Mouse (Mus musculus) embryo, embryonic 10.5 days (tissue): ENCODE results near the gene Ypel5.

Experiments
- DNase-seq: peaks from one replicate; pipeline ENCODE4 v3.0.0-alpha.2; 2015; ENCODE audit warnings: low spot score

Ypel5 gene

DNA sequence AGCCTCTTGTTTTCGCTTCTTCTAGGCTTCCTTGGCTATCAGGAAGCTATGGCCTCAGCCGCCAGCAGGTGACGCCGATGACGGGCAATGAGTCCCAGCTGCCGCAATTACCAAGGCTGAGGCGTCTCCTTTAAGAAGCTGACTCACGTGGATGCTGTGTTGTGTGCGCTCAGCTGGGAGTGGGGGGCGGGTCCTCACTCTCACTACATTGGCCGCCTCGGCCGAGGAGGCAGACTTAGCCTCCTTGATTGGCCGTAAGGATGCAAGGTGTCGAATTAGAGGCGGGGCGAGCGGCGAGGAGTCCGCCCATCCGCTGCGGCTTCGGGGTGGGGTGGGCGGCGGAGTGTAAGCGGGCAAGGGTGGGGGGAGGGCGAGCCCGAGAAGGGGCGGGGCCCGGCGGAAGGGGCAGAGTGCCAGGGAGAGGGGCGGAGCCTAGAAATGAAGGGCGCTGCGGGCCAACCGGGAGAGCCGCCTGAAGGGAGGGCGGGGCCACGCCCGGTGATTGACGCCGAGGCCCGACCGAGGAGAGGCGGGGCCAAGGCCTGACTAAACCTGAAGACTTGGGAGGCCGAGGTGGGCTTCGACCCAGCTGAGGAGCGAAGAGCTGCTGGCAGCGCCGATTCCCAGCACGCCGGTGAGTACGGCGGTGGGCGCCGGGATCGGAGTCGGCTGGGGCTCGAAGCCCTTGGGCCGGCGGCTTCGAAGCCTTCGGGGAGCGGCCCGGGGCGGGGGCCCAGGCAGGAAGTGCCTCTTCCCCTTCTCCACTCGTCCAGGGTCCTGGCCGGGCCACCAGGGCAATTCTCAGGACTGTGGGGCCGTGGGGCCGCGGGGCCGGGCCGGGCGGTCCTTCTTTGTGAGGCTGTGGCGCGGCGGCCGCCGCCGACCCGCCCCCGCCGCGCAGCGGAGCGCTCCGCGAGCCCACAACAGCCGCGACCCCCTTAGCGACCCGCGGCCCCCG is at the start of gene Ypel5:
Ypel5 (plus strand) TSS at position 296 of the 958 bp plus-strand sequence.
- DNase-seq: peak; percentile 99

DNA sequence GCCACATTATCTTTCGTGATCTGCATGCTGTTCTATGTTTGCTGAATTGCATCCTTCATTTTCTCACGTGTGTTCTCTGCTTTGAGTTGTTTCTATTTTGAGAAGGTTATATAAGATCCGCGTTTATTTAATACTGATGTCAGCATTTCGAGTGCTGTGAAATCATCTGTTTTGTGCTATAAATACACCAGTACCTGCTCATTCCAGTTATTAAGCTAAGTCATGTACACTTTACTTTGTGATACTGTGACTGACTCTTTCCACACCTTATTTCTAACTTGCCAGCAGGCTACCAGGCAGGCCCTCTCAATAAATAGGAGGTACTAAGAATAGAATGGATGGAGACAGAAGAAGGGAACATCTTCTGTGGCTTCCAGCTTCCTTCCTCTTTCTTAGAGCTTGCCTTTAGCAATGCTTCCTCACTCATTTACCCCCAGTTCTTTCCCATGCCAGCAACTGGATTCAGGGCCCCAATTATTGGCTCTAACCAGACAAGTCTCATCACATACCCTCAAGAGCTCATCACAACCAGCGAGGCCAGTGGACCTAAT is 48.3 kb upstream of the Ypel5 start:
- DNase-seq: no peak

DNA sequence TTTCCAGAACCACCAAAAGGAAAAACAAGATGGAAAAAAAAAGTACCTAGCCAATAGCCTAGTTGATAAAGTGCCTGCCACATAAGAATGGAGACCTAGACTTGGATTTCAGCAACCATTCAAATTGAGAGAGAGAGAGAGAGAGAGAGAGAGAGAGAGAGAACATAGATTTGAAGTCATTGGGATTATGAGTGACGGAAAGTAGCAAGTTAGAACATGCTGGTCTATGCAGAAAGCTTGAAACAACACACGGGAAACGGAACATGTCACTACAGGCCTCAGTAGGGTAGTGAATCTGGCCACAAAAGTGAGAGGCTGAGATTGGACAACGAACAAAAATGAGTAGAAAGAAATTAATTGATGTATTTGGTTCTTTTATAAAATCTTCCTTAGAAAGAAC is 43.0 kb upstream of the Ypel5 start:
- no peak for DNase-seq

DNA sequence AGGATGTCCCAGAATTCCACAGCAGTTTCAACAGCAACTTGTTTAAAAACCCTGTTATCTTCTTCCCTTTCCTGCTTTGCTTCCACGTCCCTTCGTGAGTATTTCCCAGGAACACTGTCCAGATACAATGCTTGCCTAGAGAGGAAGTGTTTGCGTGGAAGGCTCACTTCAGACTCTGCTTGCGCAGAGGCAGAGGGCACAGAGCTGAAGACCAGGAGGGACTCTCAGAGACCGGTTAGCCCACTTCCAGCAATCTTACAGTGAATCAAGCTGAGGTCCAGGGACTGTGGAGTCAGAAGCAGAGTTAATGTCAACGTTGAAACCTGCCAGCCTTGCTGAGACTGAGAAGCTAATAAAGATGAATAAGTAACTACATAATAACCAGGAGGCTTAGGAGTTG is 41.6 kb upstream of the Ypel5 start:
- no peak for DNase-seq

DNA sequence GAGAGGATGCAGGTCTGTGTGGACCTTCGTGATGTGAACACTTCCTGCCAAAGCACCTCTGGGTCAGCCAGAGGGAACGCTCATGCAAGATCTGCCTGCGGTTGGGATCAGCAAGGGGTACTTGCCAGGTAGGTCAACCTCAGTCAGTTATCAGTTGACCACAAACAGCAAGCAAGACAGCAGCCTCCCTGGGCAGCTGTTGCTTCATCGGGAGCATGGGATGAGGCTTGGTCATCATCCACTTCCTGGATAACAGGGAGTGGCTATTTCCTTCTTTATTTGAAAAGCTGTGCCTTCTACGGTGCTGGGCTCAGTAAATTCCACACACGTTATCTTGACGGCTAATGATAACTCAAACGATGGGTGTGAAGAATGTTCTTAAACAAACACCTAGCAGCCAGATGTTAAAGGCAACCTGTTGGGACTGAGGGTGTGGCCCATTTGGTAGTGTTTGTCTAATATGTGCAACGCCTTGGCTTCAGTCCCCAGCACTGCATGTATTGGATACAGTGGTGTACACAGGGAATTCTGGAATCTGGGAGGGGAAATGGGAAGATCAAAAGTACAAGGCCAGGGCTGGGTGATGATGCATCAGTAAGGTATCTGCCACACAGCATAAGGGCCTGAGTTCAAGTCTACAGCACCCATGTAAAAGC is 40.7 kb upstream of the Ypel5 start:
- no peak for DNase-seq

DNA sequence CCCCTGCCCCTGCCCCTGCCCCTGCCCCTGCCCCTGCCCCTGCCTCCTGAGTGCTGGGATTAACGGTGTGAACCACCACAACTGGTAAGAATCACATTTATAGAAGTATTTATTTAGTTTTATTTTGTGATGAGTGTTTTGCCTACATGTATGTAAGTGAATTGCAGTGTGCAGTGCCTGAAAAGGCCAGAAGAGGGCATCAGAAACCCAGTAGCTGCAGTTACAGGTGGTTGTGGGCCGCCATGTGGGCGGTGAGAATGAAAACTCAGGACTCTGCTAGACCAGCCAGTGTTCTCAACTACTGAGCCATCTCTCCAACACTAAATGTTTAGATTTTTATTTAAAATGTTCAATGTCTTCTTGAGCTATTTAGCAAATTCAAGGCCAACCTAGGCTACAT is 39.7 kb upstream of the Ypel5 start:
- no peak for DNase-seq

DNA sequence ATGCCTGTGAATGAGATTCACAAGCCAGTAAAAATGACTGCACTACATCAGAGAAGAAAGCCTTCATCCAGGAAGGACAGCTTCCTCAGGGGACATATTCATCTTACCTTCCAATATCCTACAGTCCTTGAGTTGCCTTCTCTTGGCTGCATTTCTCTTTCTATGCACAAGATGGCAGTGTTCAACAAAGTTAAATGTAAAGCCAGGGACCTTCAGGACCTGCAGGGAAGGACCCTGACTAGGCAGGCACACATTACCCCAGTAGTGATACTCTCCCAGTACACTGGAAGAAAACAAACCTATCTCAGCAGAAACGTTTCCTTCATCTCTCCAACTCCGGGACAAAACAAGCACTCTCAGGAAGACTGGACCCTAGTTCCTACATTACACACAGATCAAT is 38.4 kb upstream of the Ypel5 start:
- DNase-seq: peak; percentile 85

DNA sequence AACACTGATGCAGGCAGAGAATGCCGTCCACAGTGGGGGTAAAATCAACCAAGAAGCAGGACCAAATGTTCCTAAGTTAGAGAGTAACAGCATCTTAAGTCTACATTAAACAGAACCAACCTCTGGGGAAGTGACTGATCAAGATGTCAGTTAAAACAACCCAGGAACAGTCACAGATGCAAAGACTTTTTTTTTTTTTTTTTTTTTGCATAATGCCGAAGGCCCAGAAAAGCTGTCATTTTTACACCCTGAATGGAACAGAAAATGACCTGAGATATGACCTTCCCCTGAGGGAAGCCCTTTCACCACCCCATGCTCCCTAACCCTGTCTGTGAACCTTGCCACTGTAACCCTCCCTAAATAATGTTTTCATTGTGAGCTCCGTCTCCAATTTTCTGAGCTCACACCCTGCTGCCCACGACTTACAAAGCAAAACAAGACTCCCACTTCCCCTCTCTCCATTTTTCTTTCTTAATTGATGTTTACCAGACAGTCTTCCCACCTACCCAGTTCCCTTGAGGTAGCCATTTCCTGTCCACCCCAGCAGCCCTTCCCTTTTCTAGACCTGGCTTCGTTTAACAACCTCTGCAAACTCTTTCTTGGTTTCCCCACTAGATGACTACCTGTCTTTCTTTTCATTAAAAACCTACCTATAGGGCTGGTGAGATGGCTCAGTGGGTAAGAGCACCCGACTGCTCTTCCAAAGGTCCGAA is 26.2 kb upstream of the Ypel5 start:
- DNase-seq: peak; percentile 54

DNA sequence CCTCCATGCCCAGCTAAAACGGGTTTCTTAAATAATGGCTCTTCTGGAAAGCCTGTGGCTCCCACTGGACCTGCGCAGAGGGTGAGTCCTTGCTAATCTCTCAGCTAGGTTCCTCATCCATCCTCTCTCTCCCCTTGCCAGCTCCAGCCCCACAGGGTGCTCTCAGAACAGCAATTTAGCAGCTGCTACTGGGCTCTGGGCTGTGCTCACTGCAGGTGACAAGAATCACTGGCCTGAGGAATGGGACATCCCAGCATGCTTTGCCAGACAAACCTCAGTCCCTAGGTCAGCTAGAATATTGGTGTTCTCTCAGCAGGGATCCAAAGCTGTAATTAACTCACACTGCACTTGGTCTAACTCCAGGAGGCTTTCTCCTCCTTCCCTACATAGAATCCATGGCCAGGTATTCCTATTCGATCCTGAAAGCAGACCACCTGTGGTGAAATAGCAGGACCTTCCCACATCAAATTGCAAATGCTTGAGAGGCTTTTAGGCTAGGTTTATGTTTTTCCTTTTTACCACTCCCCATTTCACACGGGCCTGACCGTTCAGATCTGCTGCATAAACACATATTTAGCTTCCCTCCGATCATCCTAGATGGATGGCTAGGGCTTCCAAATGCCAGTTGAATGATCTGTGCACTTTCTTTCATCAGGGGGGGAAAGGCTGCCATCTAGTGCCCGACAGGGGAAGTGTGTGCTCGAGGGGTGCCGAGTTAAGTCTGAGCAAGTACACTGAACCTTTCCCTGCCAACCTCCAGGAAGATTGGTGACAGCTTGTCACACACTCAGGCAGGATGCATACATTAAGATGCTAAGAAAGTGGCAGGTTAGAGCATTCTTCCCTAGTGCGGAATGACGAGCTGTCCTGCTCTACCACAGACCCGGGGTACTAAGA is 22.6 kb upstream of the Ypel5 start:
- peak; percentile 78 for DNase-seq

DNA sequence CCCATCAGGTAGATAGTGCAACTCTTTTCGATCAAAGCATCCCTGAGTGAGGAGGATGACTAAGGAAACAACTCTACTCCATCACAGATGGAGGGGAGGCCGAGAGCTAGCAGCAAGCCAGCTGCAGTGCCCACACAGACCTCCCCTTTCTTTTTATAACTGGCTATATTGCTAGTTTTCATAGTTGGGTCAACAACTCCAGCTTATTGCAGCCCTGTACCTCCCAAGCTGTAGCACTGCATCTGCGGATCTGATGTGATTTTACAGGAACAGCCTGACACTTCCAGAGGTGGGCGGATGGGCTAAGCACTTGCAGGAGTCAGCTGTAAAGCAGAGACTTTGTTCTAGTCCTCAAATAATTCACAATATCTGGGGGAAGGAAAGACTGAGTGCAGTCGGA is 18.7 kb upstream of the Ypel5 start:
- DNase-seq: no peak

DNA sequence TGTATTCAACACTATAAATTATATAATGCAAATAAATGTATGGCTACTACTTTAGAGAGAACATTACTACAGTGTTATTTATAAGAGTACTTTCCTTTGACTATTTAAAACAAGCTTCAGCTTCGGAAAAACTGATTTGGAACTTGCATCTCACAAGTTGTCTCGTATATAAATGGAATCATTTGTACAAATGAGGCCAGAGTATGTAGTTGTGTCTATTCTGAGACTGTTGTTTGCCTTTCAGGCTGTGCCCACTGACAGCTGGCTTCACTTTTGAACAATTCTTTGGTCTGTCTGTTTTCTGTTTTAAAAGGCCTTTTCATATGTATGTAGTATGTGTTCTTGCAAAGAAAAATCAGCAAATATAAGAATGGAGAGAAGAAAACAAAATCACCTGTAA is 16.5 kb upstream of the Ypel5 start:
- DNase-seq: no peak

DNA sequence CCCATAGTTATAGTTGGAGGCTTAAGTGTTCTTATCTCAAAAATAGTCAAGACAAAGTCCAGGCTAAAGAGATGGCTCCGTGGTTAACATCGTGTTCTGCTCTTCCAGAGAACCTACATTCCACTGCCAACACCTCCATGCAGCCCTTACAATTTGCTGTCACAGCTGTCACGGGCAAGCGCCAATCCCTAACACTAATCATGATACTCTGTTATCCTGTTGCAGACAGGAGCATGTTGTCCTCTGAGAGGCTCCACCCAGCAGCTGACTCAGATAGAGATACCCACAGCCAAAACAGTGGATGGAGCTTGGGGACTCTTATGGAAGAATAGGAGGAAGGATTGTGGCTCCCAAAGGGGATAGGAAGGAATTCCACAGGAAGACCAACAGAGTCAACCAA is 15.8 kb upstream of the Ypel5 start:
- no peak for DNase-seq

DNA sequence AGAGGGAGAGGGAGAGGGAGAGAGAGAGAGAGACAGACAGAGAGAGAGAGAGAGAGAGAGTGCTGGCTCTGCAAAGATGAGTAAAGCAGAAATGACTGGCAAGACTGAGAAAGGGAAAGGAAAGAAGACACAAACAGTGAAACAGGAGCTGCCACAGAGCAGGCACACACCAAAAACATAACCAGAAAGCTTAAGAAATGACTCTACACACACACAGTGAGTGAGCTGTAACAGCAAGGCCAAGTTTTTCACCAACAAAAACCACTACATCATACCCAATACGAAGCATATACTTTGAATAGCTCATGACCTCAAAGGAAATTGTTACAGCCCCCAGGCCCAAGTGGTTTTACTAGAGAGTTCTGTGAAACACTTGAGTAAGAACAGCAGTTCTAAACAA is 14.3 kb upstream of the Ypel5 start:
- DNase-seq: no peak

DNA sequence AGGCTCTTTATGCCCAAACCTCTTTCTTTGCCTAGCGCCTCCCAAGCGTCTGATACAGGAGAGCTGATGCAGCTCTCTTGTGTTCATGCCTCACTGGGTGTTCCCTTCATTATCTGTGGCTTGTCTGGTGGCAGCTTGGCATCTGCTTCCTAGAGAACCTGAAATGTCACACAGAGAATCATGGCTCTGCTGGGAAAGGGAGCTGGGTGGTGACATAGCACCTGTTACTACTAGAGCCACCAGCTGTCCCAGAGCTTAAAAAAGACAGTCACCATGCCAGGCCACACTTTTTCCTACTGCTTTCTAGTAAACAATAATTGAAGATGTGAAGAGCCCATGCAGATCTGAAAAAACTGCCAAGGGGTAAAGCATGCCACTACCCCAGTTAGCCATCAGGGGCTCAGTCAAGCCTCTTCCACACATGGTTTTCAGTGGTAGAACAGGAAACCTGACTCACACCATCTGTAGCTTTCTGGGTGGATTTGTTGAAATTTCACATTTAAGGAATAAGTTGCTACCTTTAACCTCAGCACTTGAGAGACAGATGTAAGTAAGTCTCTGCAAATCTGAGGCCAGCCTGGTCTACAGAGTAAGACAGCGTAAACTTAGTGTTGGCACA is 9.2 kb upstream of the Ypel5 start:
- DNase-seq: no peak

DNA sequence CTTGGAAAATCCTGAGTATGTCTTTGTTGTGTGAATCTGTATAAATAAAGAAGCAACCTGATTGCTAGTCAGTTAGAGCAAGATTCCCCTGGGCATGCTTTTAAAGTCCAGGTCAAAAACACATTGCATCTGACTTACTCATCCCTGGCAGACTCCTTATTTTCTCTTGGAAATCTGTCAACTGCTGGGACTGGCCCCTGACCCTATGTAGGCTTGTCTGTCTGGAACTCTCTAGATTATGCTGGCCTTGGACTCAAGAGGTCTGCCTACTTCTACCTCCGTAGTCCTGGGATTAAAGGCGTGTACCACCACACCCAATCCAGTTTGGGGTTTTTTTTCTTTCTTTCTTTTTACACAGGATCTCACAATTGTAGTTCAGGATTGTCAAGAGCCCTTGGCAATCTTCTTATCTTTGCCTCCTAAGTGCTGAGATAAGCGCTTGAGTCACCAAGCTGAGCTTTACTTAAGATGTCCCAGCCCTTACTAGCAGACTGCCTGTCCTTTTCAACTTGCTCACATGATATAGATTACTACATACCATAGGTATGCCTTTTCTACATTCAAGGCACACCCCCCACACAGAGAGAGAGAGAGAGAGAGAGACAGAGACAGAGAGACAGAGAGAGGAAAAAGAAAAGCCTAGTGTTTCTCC is 8.1 kb upstream of the Ypel5 start:
- no peak for DNase-seq

DNA sequence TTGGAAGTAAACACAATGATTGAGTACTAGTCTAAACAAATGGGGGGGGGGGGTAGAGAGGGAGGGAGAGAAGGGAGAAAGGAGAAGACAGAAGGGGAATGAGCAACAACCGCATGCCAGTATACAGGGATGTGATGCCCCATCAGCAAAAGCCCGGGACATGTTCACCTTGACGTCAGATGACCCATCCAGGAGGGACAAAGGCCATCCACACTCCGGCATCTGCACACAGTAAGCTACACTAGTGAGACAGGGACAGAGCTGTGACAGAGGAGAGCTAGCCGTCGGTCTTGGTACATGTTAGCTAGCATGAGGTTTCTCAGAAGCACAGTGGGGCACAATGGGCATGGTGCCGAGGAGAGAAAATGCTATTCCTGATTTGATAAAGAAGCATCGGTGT is 7.6 kb upstream of the Ypel5 start:
- no peak for DNase-seq

DNA sequence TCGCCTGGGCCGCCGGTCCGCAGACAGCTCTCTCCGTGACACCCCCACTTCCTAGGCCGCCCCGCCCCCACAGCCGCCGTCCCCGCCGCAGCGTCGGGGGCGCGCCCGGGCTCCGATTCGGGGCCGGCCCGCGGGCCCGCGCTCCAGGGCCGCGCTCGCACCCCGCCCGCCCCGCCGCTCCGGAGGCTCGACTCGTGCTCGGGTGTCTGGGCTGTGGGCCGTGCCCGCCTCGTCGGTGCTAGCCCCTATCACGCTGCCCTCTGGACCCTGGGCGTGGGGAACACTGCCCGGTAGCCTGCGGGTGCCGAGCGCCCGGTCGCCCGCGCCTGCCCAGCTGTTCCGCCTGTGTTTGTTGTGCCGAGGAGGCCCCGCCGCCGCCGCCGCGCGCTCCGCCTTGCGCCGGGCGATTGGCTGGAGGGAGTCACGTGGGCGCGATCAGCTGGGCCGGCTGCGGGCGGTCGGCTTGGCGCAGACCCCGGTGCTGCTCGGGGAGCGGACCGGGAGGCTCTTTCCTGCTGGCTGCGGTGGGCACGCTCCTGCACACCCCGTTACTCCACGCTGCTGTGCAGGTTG is 973 bp downstream of the Ypel5 start:
- DNase-seq: peak; percentile 89

DNA sequence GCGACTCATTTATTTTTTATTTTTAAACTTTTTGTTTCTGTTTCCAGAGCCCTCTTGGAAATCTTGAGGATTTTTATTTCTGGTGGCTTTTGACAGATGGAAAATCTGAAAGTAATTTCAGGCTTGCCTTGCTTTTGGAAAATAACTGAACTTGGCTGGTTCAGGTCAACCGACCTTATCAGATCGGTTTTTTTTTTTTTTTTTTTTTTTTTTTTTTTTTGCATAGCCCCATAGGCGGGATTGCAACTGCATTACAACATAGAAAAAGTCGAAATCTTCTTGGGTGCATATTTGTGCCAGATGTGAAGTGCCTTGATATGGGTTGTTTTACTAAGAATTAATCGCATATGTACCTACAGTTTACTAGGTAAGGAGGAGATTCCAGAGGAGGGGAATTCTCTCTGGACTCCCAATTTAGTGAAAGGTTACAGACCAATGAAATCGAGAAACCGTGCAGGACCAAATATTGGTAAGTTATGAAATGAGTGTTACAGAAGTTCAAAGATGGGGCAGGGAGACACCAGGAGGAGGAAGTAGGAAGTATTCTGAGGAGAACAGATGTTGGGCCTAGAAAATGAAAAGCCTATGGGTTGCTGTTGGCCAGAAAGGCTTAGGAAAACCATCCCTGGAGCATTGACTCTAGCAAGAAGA is 1.7 kb downstream of the Ypel5 start:
- DNase-seq: no peak

DNA sequence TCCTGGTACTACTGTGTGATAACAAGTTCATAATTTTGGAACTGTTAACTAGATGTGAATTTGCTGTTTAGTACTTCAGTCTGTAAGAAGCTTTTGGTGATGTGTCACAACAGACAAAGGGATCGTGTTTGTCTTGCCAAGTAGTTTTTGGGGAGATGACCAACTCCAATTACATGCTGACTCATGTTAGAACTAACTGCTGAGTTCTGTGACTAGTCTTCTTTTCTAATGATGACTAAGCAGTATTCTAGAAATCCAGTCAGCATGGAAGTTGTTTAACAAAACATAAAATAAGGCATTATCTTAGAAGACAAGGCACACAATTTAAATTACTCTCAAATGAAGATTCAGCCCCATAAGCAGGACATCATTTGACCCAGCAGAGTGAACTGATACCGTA is 2.7 kb downstream of the Ypel5 start:
- DNase-seq: no peak

DNA sequence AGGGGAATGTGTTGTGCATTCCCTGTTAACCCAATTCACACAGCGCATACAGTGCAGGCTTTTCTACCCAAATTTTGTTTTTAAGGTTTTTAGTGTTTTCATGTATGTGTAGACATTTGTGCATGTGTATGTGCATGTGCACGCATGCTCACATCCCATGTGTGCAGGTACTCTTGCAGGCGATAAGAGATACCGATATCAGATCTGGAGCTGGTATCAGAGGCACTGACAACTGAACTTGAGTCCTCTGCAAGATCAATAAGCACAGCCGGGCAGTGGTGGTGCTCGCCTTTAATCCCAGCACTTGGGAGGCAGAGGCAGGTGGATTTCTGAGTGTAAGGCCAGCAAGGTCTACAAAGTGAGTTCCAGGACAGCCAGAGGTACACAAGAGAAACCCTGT is 8.1 kb downstream of the Ypel5 start:
- DNase-seq: no peak
